Mouse (Mus musculus) cerebellum, adult 2 months (tissue): ENCODE data around the gene Slc16a11. TPM values are rescaled to one million over a fixed set of nuclear protein-coding genes. Genes with fewer than 3 reads are reported as not detected.

Experiments used
- DNase-seq, 2 experiments: peaks; one replicate each; pipeline ENCODE4 v3.0.0; 2021
- H3K27ac ChIP-seq: fragments of 200-500 bp; 2 replicates; pipeline ENCODE4 v1.5.1; 2012; ENCODE audit warnings: low read length, control low read depth, inconsistent platforms; ENCODE audit not compliant: insufficient read depth
- H3K27me3 ChIP-seq: fragments of 200-500 bp; 2 replicates; pipeline ENCODE4 v1.6.1; 2012; ENCODE audit warnings: inconsistent platforms, mild to moderate bottlenecking, low read length, moderate library complexity; ENCODE audit not compliant: control insufficient read depth, insufficient read depth
- H3K4me1 ChIP-seq: fragments of 200-500 bp; 2 replicates; pipeline ENCODE4 v1.6.1; 2011; ENCODE audit warnings: low read length; ENCODE audit not compliant: control insufficient read depth, insufficient read depth
- H3K4me3 ChIP-seq: fragments of 200-500 bp; replicated peaks from 2 replicates; pipeline ENCODE3; 2011; ENCODE audit warnings: mild to moderate bottlenecking, low read depth, low read length, control low read depth; ENCODE audit not compliant: insufficient read depth
- CTCF ChIP-seq: fragments of 200-500 bp; IDR thresholded peaks from 2 replicates; pipeline ENCODE4 v1.5.1; 2011; ENCODE audit warnings: low read depth, mild to moderate bottlenecking, control low read depth, low read length, moderate library complexity, borderline replicate concordance; ENCODE audit not compliant: insufficient read depth
- POLR2A ChIP-seq: fragments of 200-500 bp; IDR thresholded peaks from 2 replicates; pipeline ENCODE4 v1.6.1; 2011; ENCODE audit warnings: low read length, control low read depth, borderline replicate concordance; ENCODE audit not compliant: insufficient read depth
- WGBS: fragments of 180-500 bp; shearing (Covaris S2); methylation state at CpG from one replicate; pipeline ENCODE4 v1.1.7; 2018; 5-methylcytosine and 5-hydroxymethylcytosine counted together
- polyA plus RNA-seq: library from polyadenylated mRNA; depleted of rRNA; stranded (reverse); fragments of >200 nt; gene quantifications from 2 replicates; pipeline ENCODE4 v1.2.3, GENCODE M21; 2012

Slc16a11 gene
- polyA plus RNA-seq, 1 experiment, result 209 TPM

DNA sequence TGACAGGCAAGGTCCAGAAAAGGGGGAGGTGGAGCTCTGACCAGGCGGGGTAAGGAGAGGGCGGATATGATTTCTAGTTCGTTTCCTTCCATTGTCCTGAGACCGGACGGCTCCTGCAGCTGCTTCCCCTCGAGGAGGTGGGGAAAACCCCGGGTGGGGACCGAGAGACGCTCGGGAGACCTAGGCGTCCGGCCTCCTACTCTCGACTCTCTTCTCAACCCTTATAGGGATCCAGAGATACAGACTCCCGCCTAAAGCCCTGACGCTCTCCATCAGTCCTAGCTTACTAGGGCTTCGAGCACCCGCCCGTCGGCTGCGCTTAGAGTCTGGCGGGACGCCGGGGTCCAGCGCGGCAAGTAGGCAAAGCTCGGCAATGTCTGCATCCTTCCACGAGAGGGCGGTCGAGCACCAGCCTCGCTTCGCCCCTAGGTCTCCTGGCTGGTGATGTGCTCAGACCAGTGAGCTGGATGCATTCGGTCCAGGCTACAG lies 17.7 kb downstream of the Slc16a11 start:
- peak; percentile 80 to 86 for DNase-seq
- H3K4me1 ChIP-seq, result peaks cover 13% of the 10 kb centered on the region
- H3K27me3 ChIP-seq, result no peaks in the 10 kb centered on the region
- H3K4me3 ChIP-seq, result no peak overlapping the region
- TF ChIP-seq CTCF (peak; percentile 93), POLR2A (no peak)
- H3K27ac ChIP-seq, result no peak overlapping the region
- 1% methylated on average over 32 of the region's 32 CpGs for WGBS

DNA sequence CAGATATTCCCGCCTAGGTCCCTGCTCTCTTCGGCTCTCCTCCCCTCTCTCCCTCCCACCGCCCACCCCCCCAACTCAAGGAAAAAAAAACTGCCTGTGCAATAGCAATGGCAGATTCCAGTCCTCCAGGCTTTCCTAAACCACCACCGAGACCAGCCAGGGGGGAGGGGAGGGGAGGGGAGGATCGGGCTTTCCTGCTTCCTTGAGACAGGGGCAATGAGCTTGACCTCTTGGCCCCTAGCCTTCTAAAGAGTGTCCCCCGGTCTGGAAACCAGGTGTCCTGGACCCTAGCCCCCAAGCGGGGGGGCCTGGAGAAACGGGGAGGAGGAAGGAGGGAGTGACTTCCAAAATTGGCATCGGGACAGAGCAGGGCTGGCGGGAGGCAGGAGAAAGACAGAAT lies 20.0 kb downstream of the Slc16a11 start:
- TF ChIP-seq POLR2A (no peak), CTCF (no peak)
- H3K27ac ChIP-seq, result peak overlapping the region; percentile 86
- WGBS, result 6% methylated on average over 10 of the region's 10 CpGs

DNA sequence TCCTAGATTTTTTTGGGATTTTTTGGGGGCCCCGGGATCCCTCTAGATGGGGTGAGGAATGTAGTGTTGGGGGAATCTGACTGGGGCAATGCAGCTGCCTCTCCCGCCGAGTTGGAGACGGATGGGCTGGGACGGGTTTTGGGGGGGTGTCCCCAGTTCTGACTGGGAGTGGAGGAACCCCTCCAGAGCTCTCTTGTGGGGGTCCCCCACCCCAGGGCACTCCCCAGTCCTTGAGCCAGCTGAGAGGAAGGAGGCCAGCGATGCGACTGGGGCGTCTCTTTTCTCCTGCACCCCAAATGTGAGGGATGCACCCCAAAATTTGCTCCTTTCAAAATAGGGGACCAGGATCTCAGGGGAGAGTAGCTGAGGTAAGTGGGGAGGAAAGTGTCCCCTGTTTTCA lies 20.5 kb downstream of the Slc16a11 start:
- WGBS, result 2% methylated on average over 8 of the region's 8 CpGs
- peak overlapping the region; percentile 80 for H3K4me3 ChIP-seq
- no peaks in the 10 kb centered on the region for H3K27me3 ChIP-seq
- TF ChIP-seq CTCF, result no peak
- 0 out of 2 replicates have a peak, but pooled peaks have one; percentile 21 for TF ChIP-seq POLR2A
- peak in 1 of 2 experiments; percentile 71 for DNase-seq
- H3K27ac ChIP-seq, result peak overlapping the region; percentile 86
- peaks cover 10% of the 10 kb centered on the region for H3K4me1 ChIP-seq

More for the DNA sequence above, 20.0 kb downstream of the Slc16a11 start:
- DNase-seq, result peak; percentile 71 to 85
- Histone ChIP-seq H3K4me3 (peak overlapping the region; percentile 80), H3K27me3 (no peaks in the 10 kb centered on the region), H3K4me1 (peaks cover 10% of the 10 kb centered on the region)

DNA sequence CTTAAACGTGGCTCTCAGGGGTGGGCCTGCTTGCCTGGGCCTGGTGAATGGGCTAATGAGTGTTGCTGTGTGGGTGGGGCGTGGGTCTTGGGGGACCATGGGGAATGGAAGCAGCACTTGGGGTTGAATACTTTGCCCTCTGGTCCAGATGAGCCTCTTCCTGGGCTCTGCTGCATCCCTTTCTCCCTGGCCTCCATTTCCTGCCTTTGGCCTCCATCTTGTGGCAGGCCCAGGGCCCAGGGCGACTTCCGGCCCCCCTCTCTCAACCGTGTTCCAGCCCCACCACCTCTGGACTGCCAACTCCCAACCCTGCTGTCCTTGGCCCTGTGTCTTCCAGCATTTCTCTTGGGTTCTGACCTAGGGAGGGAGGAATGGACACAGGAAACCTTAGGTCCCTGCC lies 21.5 kb downstream of the Slc16a11 start:
- TF ChIP-seq POLR2A (no peak), CTCF (no peak)
- WGBS, result 30% methylated on average over 5 of the region's 5 CpGs
- peak overlapping the region; percentile 52 for H3K4me3 ChIP-seq
- H3K27me3 ChIP-seq, result no peaks in the 10 kb centered on the region
- peak in 1 of 2 experiments; percentile 40 for DNase-seq
- H3K27ac ChIP-seq, result peak overlapping the region; percentile 39; the same call in 1 of the 2 replicates
- peaks cover 10% of the 10 kb centered on the region for H3K4me1 ChIP-seq

DNA sequence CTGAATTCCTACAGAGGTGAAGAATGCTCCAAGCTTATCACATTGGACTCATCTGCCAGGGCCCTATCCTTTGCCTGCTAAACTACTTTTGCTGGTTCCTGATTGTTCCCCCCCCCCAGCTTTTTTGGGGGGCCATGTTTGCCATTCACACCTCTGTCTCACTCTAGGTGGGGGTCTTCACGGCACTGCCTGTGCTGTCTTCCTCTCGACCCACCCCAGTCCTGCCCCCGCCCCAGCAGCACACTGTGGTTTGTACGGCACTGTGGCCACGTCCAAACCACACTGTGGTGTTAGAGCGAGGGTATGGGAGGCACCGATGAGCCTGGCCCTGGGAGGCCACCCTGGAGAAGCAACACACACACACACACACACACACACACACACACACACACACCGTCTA lies 21.9 kb downstream of the Slc16a11 start:
- no peaks in the 10 kb centered on the region for H3K27me3 ChIP-seq
- 49% methylated on average over 8 of the region's 8 CpGs for WGBS

DNA sequence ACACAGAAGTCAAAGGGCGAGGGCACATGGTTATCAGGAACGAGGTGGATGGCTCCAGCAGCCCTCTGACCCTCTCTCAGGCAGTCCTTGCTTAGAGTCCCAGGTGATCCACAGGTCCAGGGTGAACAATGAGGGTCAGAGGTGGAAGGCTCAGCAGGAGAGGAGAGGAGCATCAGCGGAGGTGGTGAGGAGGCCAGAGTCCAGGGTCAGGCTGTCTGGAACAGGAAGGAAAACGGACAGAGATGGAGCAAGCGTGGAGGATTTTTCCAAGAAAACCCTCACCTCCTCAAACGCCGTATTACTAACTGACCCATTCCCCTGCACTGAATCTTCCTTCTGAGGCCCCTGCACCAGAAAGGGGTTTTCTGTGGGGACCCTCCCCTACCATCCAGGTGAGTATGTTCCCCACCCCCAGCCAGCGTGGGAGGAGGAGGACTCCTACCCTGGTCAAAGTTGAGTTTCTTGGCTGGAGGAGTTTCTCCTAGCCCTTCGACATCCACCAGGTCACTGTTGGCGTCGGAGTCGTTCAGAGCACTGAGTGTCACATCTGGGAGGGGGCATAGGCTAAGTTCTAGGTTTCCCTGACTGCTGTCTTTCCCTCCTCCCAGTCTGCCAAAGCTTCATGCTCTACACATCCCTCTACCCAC lies 22.8 kb downstream of the Slc16a11 start:
- Histone ChIP-seq H3K27ac (no peak overlapping the region), H3K4me1 (peaks cover 10% of the 10 kb centered on the region), H3K4me3 (no peak overlapping the region), H3K27me3 (no peaks in the 10 kb centered on the region)
- peak in 1 of 2 experiments; percentile 21 for DNase-seq
- TF ChIP-seq POLR2A (no peak), CTCF (no peak)
- 71% methylated on average over 12 of the region's 12 CpGs for WGBS

More for the DNA sequence above, 21.9 kb downstream of the Slc16a11 start:
- peak overlapping the region; percentile 52 for H3K4me3 ChIP-seq
- TF ChIP-seq POLR2A (no peak), CTCF (no peak)
- peak overlapping the region; percentile 39; the same call in 1 of the 2 replicates for H3K27ac ChIP-seq
- DNase-seq, result no peak
- peaks cover 10% of the 10 kb centered on the region for H3K4me1 ChIP-seq

DNA sequence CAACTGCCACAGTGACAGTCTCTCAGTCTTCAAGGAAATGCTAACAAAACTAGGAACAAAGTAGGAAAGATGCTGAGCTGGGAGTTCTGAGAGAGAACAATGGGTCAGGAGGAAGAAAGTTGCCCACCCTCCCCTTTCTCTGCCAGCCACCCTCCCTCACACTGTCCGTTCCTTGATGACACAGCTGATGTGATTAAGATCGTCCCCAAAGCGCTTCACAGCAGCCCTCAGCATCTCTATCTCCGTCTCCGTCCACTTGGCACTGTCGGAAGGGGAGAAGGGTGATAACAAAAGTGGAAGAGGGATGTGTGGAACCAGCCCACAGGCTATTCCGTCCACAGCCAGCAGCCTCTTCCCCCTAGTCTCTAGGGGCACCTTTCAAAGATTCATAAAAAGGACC lies 24.2 kb downstream of the Slc16a11 start:
- Histone ChIP-seq H3K27ac (peak overlapping the region; percentile 19; the same call in 1 of the 2 replicates), H3K27me3 (no peaks in the 10 kb centered on the region), H3K4me1 (peaks cover 10% of the 10 kb centered on the region), H3K4me3 (peak overlapping the region; percentile 97)
- WGBS, result 11% methylated on average over 7 of the region's 7 CpGs
- TF ChIP-seq CTCF (no peak), POLR2A (0 out of 2 replicates have a peak, but pooled peaks have one; percentile 22)
- peak; percentile 29 to 39 for DNase-seq
